Mouse (Mus musculus) ES-E14 (cell line): ENCODE results near the gene Rdh16. TPM values are rescaled to one million over a fixed set of nuclear protein-coding genes. Genes with fewer than 3 reads are reported as not detected.
A peak's percentile ranks its signal among the peaks of the same experiment; 100 is the strongest.

ENCODE experiments used
- DNase-seq: peaks from one replicate; pipeline ENCODE4 v3.0.0-alpha.2; 2013; ENCODE audit warnings: low read depth, low spot score
- H3K27ac ChIP-seq: 2 replicates; pipeline ENCODE4 v1.5.1; 2012; ENCODE audit warnings: low read depth, mild to moderate bottlenecking, low read length, moderate library complexity, mixed read lengths; ENCODE audit not compliant: poor library complexity, insufficient read depth, severe bottlenecking
- H3K36me3 ChIP-seq: 2 replicates; pipeline ENCODE4 v1.6.1; 2012; ENCODE audit warnings: mild to moderate bottlenecking, low read length, moderate library complexity, mixed read lengths; ENCODE audit not compliant: control insufficient read depth, poor library complexity, insufficient read depth, severe bottlenecking
- H3K4me1 ChIP-seq, 2 experiments: fragments of 150-350 bp in 1 of 2; sonication (generic) in 1 of 2; 2 replicates each; pipeline ENCODE4 v1.6.1; 2012; ENCODE audit warnings: low read length in 2 of 2, mild to moderate bottlenecking in 1 of 2, mixed read lengths in 1 of 2; ENCODE audit not compliant: control insufficient read depth in 2 of 2, insufficient read depth in 2 of 2, poor library complexity in 1 of 2
- H3K4me3 ChIP-seq, 2 experiments: fragments of 150-350 bp in 1 of 2; sonication (generic) in 1 of 2; 2 replicates each; pipeline ENCODE4 v1.5.1; 2012; ENCODE audit warnings: low read length in 2 of 2, low read depth in 1 of 2, mild to moderate bottlenecking in 1 of 2, mixed read lengths in 1 of 2; ENCODE audit not compliant: insufficient read depth in 1 of 2, poor library complexity in 1 of 2, severe bottlenecking in 1 of 2
- H3K9ac ChIP-seq: 2 replicates; pipeline ENCODE4 v1.6.1; 2012; ENCODE audit warnings: low read depth, mild to moderate bottlenecking, low read length, mixed read lengths; ENCODE audit not compliant: poor library complexity, insufficient read depth, severe bottlenecking
- H3K9me3 ChIP-seq: fragments of 150-350 bp; sonication (generic); 2 replicates; pipeline ENCODE4 v1.6.1; 2012; ENCODE audit warnings: low read depth, mild to moderate bottlenecking, low read length; ENCODE audit not compliant: control insufficient read depth, insufficient read depth
- CHD2 ChIP-seq: IDR thresholded peaks from 2 replicates; pipeline ENCODE4 v1.6.1; 2014; ENCODE audit warnings: mild to moderate bottlenecking, low read depth, low read length, inconsistent platforms
- HCFC1 ChIP-seq: IDR thresholded peaks from 2 replicates; pipeline ENCODE4 v1.6.1; 2012; ENCODE audit warnings: low read length, inconsistent platforms, borderline replicate concordance; ENCODE audit not compliant: insufficient read depth
- MAFK ChIP-seq: IDR thresholded peaks from 2 replicates; pipeline ENCODE4 v1.6.1; 2014; ENCODE audit warnings: mild to moderate bottlenecking, low read depth, low read length, inconsistent platforms; ENCODE audit not compliant: insufficient read depth
- ZC3H11A ChIP-seq: IDR thresholded peaks from 2 replicates; pipeline ENCODE4 v1.6.1; 2012; ENCODE audit warnings: low read depth, mild to moderate bottlenecking, inconsistent platforms, low read length, borderline replicate concordance
- ZNF384 ChIP-seq: IDR thresholded peaks from 2 replicates; pipeline ENCODE4 v1.6.1; 2012; ENCODE audit warnings: low read depth, low read length, inconsistent platforms
- in situ Hi-C, 2 experiments: fragments of 600-800 bp; cut with MboI; formaldehyde crosslinking; loops; one replicate each; pipeline ENCODE4 v1.15.1; 2025; ENCODE audit warnings: low sequenced_read_pairs in 2 of 2, inconsistent platforms in 1 of 2; ENCODE audit not compliant: unreplicated experiment in 2 of 2
- total RNA-seq: library from RNA; depleted of rRNA; stranded (reverse); fragments of 300-350 nt; gene quantifications from 2 replicates; pipeline ENCODE4 v1.2.3, GENCODE M21; 2012

Rdh16 gene
- total RNA-seq, 1 experiment = 0.09 TPM

DNA sequence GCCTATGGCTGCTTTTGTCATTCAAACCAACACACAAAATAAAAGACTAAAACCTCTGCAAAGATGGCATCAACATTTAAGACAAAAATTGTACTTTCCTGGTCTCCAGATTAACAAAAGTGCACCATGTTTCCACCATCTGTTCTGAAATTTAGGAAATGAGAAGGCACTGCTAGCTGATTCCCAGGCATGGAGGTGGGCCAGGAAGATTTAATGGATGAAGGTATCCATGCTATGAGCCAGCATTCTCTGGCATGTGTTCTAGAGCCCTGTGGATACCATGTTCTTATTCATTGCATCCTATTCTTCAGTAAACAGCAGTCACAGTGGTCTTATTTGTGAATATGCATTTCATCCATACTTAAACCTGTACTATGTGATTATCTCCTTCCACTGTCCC, 55.4 kb downstream of the Rdh16 start:
- in situ Hi-C loops = no loop called here
- no peak overlapping the region for H3K9ac ChIP-seq
- H3K4me1 ChIP-seq = no peaks in the 10 kb centered on the region
- DNase-seq = no peak
- H3K27ac ChIP-seq = no peak overlapping the region
- H3K9me3 ChIP-seq = no peaks in the 10 kb centered on the region
- H3K4me3 ChIP-seq = no peak overlapping the region
- TF ChIP-seq ZNF384 = no peak
- TF ChIP-seq MAFK = no peak
- no peak for TF ChIP-seq ZC3H11A
- no peak for TF ChIP-seq HCFC1
- TF ChIP-seq CHD2 = no peak
- H3K36me3 ChIP-seq = no peaks in the 10 kb centered on the region

DNA sequence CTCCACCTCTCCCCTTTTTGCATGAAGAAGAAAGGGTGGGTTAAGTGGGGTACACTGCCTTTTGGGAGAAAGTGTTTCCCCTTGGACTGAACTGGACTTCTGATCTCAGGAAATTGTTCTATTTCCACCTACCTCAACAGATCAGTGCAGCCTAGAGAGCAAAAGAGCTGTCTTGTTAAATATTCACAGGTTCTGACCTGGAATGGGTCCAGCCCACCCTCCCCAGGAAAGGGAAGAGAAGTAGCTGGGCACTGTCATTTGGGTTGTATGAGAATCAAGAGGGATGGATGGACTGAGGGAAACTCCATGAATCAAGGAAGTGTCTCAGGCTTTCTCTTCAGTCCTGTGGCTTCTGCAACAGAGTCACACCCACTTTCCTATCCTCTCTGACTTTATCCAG, 64.0 kb downstream of the Rdh16 start:
- in situ Hi-C loops = no loop called here
- Histone ChIP-seq H3K4me3 (no peak overlapping the region), H3K36me3 (no peaks in the 10 kb centered on the region), H3K27ac (no peak overlapping the region), H3K4me1 (no peaks in the 10 kb centered on the region), H3K9ac (no peak overlapping the region), H3K9me3 (no peaks in the 10 kb centered on the region)
- TF ChIP-seq ZNF384 (no peak), MAFK (no peak), HCFC1 (no peak), ZC3H11A (no peak), CHD2 (no peak)
- DNase-seq = no peak

DNA sequence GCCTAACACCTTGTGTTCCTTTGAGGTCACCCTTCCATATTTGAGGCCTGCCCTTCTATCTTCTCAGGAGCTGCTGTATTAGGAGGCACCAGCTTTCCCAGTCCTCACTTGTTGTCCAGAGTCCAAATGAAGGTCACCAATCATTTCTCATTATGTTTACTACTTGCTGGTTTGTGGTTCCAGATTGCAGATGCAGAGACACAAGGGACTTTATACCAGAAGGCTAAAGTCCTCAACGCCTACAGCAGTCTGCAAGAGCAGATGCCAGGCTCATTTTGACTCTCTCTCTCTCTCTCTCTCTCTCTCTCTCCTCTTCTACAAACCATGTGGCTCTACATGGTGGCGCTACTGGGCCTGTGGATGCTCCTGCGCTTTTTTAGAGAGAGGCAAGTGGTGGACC, 65.3 kb downstream of the Rdh16 start, which contains the start of gene Rdh16f2:
TSS of gene Rdh16f2 (plus strand) at position 243 of the 400 bp plus-strand sequence.
- Histone ChIP-seq H3K4me1 (no peaks in the 10 kb centered on the region), H3K4me3 (no peak within 1 kb of the TSS), H3K36me3 (no peaks in the 10 kb centered on the region), H3K9me3 (no peaks in the 10 kb centered on the region), H3K9ac (no peak within 1 kb of the TSS), H3K27ac (no peak within 1 kb of the TSS)
- TF ChIP-seq HCFC1 = no peak
- TF ChIP-seq MAFK = no peak
- TF ChIP-seq ZNF384 = no peak
- TF ChIP-seq ZC3H11A = no peak
- TF ChIP-seq CHD2 = no peak
- in situ Hi-C loops = no loop called here
- DNase-seq = no peak

DNA sequence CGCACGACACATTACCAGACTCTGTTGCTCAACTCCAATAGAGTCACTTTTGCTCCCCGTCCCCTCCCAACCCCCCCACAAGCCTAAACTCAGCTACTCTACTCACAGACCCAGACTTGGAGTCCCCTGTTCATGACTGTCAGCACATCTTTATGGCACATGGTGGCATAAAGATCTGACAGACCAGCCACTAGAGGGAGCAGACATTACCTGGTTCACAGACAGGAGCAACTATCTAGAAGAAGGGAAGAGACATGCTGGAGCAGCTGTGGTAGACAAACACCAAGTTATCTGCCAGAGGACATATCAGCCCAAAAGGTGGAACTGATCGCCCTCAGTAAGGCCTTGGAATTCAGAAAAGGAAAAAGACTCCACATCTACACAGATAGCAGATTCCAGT, 71.5 kb downstream of the Rdh16 start:
- no peaks in the 10 kb centered on the region for H3K4me1 ChIP-seq
- in situ Hi-C loops = no loop called here
- peak; percentile 54 for DNase-seq

DNA sequence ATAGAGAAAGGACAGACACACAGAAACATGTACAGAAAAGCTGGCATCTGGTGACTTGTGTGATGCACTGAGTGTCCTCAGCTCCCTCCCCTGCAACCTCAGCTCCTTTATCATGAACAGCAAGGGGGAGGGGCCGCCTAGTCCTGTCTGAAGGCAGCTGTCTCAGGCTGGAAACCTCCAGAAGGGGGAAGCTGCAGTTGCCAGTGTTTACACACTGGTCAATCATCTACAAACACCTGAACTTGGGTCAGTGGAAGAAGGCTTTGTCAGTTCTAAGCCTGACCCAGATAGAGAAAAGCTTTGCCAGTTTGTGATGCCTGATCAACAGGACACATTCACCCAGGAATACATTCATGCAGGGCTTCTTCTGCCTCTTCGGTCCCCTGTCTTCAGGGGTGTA, 76.7 kb downstream of the Rdh16 start:
- Histone ChIP-seq H3K4me1 (peaks cover 7 to 18% of the 10 kb centered on the region in 2 experiments), H3K4me3 (no peak overlapping the region), H3K9ac (no peak overlapping the region), H3K9me3 (no peaks in the 10 kb centered on the region), H3K27ac (no peak overlapping the region), H3K36me3 (no peaks in the 10 kb centered on the region)
- no peak for DNase-seq
- no peak for TF ChIP-seq CHD2
- TF ChIP-seq MAFK = no peak
- TF ChIP-seq HCFC1 = no peak
- in situ Hi-C loops = no loop called here

More for the DNA sequence above, 71.5 kb downstream of the Rdh16 start:
- H3K9me3 ChIP-seq = no peaks in the 10 kb centered on the region
- TF ChIP-seq ZC3H11A (peak; percentile 17; the same call in 1 of the 2 replicates), CHD2 (no peak), ZNF384 (no peak)
- H3K9ac ChIP-seq = no peak overlapping the region
- H3K4me3 ChIP-seq = no peak overlapping the region
- no peaks in the 10 kb centered on the region for H3K36me3 ChIP-seq
- H3K27ac ChIP-seq = no peak overlapping the region
